Mouse (Mus musculus): ENCODE measurements at regions not wholly inside any gene's neighbourhood (a gene's known extent, or its start where the extent isn't known, plus 50 kb on each side); places are given as distances from the start of the nearest gene placed in this dataset.

DNA sequence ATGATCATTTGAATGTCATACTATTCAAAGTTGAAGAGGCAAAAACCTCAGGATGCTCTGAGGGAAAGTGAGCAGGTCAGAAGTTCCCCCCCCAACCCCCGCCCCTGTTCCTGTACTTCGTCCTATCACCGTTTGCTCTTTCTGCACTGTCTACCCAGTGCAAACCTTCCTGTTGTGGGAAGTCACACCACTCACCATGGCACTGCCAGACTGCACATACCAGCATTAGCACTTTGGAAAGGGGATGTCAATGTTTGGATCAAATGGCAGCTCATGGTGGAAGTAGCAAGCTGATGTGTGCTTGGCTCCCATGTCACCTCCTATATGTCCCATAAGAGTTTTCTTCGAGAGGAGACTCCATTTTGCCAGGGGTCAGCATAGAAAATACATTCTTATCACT is 543.2 kb downstream of the Rnf144a start:
- in situ Hi-C loops (cut with MboI; ENCODE audit: low sequenced_read_pairs in 2 of 2, unreplicated experiment in 2 of 2) = no loop called here
- Histone ChIP-seq H3K4me1 (ENCODE audit: control insufficient read depth in 2 of 2, insufficient read depth in 2 of 2, low read length in 2 of 2, poor library complexity in 1 of 2) (no peaks in the 10 kb centered on the region), H3K4me3 (ENCODE audit: insufficient read depth in 1 of 2, low read depth in 1 of 2, low read length in 2 of 2, poor library complexity in 1 of 2, severe bottlenecking in 1 of 2) (no peak overlapping the region), H3K9ac (ENCODE audit: insufficient read depth, low read depth, low read length, poor library complexity, severe bottlenecking) (no peak overlapping the region), H3K27ac (ENCODE audit: insufficient read depth, low read depth, low read length, poor library complexity, severe bottlenecking) (no peak overlapping the region), H3K9me3 (ENCODE audit: control insufficient read depth, insufficient read depth, low read depth, low read length) (no peaks in the 10 kb centered on the region), H3K36me3 (ENCODE audit: control insufficient read depth, insufficient read depth, low read length, poor library complexity, severe bottlenecking) (no peaks in the 10 kb centered on the region)
- no peak for TF ChIP-seq MAFK (IDR thresholded peaks at IDR 0.05; ENCODE audit: insufficient read depth, low read depth, low read length)
- no peak for TF ChIP-seq HCFC1 (IDR thresholded peaks at IDR 0.05; ENCODE audit: borderline replicate concordance, insufficient read depth, low read length)
- TF ChIP-seq CHD2 (IDR thresholded peaks at IDR 0.05; ENCODE audit: low read depth, low read length) = no peak
- no peak for TF ChIP-seq ZNF384 (IDR thresholded peaks at IDR 0.05; ENCODE audit: low read depth, low read length)
- no peak for TF ChIP-seq ZC3H11A (IDR thresholded peaks at IDR 0.05; ENCODE audit: borderline replicate concordance, low read depth, low read length)
- no peak for DNase-seq (ENCODE audit: low read depth, low spot score)

DNA sequence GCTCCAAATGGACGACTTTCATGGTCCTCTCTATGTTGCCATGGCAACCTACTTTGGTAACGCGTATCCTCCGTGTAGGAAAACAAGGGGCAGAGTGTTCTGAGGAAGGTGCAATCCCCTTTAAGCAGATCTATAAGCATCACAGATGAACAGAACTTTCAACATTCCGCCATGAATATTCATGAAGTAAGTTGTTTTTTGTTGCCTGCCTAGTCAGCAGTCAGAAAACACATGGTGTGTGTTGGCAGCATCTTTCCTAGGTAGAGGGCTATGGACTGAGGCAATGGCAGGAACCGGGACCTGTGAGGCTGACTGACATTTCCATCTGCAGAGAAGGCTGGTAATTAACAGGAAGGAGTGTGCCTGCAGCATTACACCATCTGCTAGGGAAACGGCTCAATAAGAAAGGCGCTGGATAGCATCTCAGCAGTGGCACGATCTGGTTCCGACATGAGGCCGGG is 544.0 kb downstream of the Rnf144a start:
- DNase-seq (ENCODE audit: low read depth, low spot score) = no peak
- Histone ChIP-seq H3K4me3 (ENCODE audit: insufficient read depth in 1 of 2, low read depth in 1 of 2, low read length in 2 of 2, poor library complexity in 1 of 2, severe bottlenecking in 1 of 2) (no peak overlapping the region), H3K4me1 (ENCODE audit: control insufficient read depth in 2 of 2, insufficient read depth in 2 of 2, low read length in 2 of 2, poor library complexity in 1 of 2) (no peaks in the 10 kb centered on the region)

GRCm38 (mm10) chr12:25869846-25870245 is 545.2 kb downstream of the Rnf144a start:
- no peak for DNase-seq (ENCODE audit: low read depth, low spot score)
- in situ Hi-C loops (cut with MboI; ENCODE audit: low sequenced_read_pairs in 2 of 2, unreplicated experiment in 2 of 2) = loop anchor here in 1 of 2 experiments (10.0 kb wide), 1 partner anchor 205 kb away; no protein-coding TSS in a partner anchor
- H3K9ac ChIP-seq (ENCODE audit: insufficient read depth, low read depth, low read length, poor library complexity, severe bottlenecking) = no peak overlapping the region
- H3K36me3 ChIP-seq (ENCODE audit: control insufficient read depth, insufficient read depth, low read length, poor library complexity, severe bottlenecking) = no peaks in the 10 kb centered on the region
- H3K27ac ChIP-seq (ENCODE audit: insufficient read depth, low read depth, low read length, poor library complexity, severe bottlenecking) = no peak overlapping the region
- no peaks in the 10 kb centered on the region for H3K4me1 ChIP-seq (ENCODE audit: control insufficient read depth in 2 of 2, insufficient read depth in 2 of 2, low read length in 2 of 2, poor library complexity in 1 of 2)
- no peaks in the 10 kb centered on the region for H3K9me3 ChIP-seq (ENCODE audit: control insufficient read depth, insufficient read depth, low read depth, low read length)
- H3K4me3 ChIP-seq (ENCODE audit: insufficient read depth in 1 of 2, low read depth in 1 of 2, low read length in 2 of 2, poor library complexity in 1 of 2, severe bottlenecking in 1 of 2) = no peak overlapping the region
- no peak for TF ChIP-seq MAFK (IDR thresholded peaks at IDR 0.05; ENCODE audit: insufficient read depth, low read depth, low read length)

More for the DNA sequence above, 544.0 kb downstream of the Rnf144a start:
- no peak overlapping the region for H3K9ac ChIP-seq (ENCODE audit: insufficient read depth, low read depth, low read length, poor library complexity, severe bottlenecking)
- TF ChIP-seq ZNF384 (IDR thresholded peaks at IDR 0.05; ENCODE audit: low read depth, low read length) = no peak
- no peak overlapping the region for H3K27ac ChIP-seq (ENCODE audit: insufficient read depth, low read depth, low read length, poor library complexity, severe bottlenecking)
- H3K9me3 ChIP-seq (ENCODE audit: control insufficient read depth, insufficient read depth, low read depth, low read length) = no peaks in the 10 kb centered on the region
- in situ Hi-C loops (cut with MboI; ENCODE audit: low sequenced_read_pairs in 2 of 2, unreplicated experiment in 2 of 2) = no loop called here
- no peaks in the 10 kb centered on the region for H3K36me3 ChIP-seq (ENCODE audit: control insufficient read depth, insufficient read depth, low read length, poor library complexity, severe bottlenecking)

- no peak overlapping the region for H3K9ac ChIP-seq (ENCODE audit: insufficient read depth, low read depth, low read length, poor library complexity, severe bottlenecking)
- H3K4me1 ChIP-seq (ENCODE audit: control insufficient read depth in 2 of 2, insufficient read depth in 2 of 2, low read length in 2 of 2, poor library complexity in 1 of 2) = no peaks in the 10 kb centered on the region
- DNase-seq (ENCODE audit: low read depth, low spot score) = no peak
- H3K9me3 ChIP-seq (ENCODE audit: control insufficient read depth, insufficient read depth, low read depth, low read length) = no peaks in the 10 kb centered on the region
- H3K4me3 ChIP-seq (ENCODE audit: insufficient read depth in 1 of 2, low read depth in 1 of 2, low read length in 2 of 2, poor library complexity in 1 of 2, severe bottlenecking in 1 of 2) = no peak overlapping the region
- H3K27ac ChIP-seq (ENCODE audit: insufficient read depth, low read depth, low read length, poor library complexity, severe bottlenecking) = no peak overlapping the region
- TF ChIP-seq MAFK (IDR thresholded peaks at IDR 0.05; ENCODE audit: insufficient read depth, low read depth, low read length) = no peak
- no peak for TF ChIP-seq ZNF384 (IDR thresholded peaks at IDR 0.05; ENCODE audit: low read depth, low read length)
- no peak for TF ChIP-seq HCFC1 (IDR thresholded peaks at IDR 0.05; ENCODE audit: borderline replicate concordance, insufficient read depth, low read length)
- no peak for TF ChIP-seq ZC3H11A (IDR thresholded peaks at IDR 0.05; ENCODE audit: borderline replicate concordance, low read depth, low read length)
- TF ChIP-seq CHD2 (IDR thresholded peaks at IDR 0.05; ENCODE audit: low read depth, low read length) = no peak
- no peaks in the 10 kb centered on the region for H3K36me3 ChIP-seq (ENCODE audit: control insufficient read depth, insufficient read depth, low read length, poor library complexity, severe bottlenecking)
- in situ Hi-C loops (cut with MboI; ENCODE audit: low sequenced_read_pairs in 2 of 2, unreplicated experiment in 2 of 2) = loop anchor here in 1 of 2 experiments (10.0 kb wide), 1 partner anchor 210 kb away; no protein-coding TSS in a partner anchor
Measured at GRCm38 (mm10) chr12:25865063-25865462, 550.0 kb downstream of the Rnf144a start.

DNA sequence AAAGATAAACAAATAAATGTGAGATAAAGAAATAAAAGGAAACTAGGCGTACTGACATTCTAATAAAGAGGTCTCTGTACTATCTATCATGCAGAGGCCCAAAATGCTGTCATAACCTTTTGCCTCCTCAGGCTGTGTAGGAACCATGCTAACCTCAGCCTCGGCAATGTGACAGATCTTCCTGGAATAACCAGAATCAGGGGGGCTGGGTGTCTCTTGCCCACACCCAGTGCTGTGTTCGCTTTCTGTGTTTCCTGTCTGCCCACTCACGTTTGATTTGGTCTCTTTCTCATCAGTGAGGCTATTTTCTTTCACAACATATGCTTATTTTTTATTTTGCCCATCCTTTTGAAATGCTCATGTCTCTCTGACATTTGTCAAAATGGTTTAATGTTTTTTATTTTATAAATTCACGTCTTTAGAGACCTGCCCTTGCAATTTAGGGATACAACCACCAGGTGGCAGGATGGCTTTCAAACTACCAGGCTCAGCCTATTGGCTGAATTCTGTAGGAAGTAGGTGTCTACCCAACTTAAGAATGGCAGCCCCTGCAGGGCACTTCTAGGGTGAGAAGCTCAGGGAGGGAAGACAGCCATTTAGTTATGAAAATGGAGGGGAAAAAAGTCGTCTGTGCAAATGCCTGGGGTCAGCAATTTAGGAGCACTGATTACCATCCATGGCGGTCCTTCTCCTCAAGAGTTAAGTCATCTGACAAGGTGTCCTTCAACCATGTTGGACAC is 550.8 kb downstream of the Rnf144a start:
- no peak overlapping the region for H3K9ac ChIP-seq (ENCODE audit: insufficient read depth, low read depth, low read length, poor library complexity, severe bottlenecking)
- no peaks in the 10 kb centered on the region for H3K9me3 ChIP-seq (ENCODE audit: control insufficient read depth, insufficient read depth, low read depth, low read length)
- H3K27ac ChIP-seq (ENCODE audit: insufficient read depth, low read depth, low read length, poor library complexity, severe bottlenecking) = no peak overlapping the region
- H3K36me3 ChIP-seq (ENCODE audit: control insufficient read depth, insufficient read depth, low read length, poor library complexity, severe bottlenecking) = no peaks in the 10 kb centered on the region
- DNase-seq (ENCODE audit: low read depth, low spot score) = peak; percentile 28
- in situ Hi-C loops (cut with MboI; ENCODE audit: low sequenced_read_pairs in 2 of 2, unreplicated experiment in 2 of 2) = loop anchor here in 1 of 2 experiments (10.0 kb wide), 1 partner anchor 211 kb away; no protein-coding TSS in a partner anchor
- no peak overlapping the region for H3K4me3 ChIP-seq (ENCODE audit: insufficient read depth in 1 of 2, low read depth in 1 of 2, low read length in 2 of 2, poor library complexity in 1 of 2, severe bottlenecking in 1 of 2)
- TF ChIP-seq ZC3H11A (IDR thresholded peaks at IDR 0.05; ENCODE audit: borderline replicate concordance, low read depth, low read length) (0 out of 2 replicates have a peak, but pooled peaks have one; percentile 18), CHD2 (IDR thresholded peaks at IDR 0.05; ENCODE audit: low read depth, low read length) (no peak), HCFC1 (IDR thresholded peaks at IDR 0.05; ENCODE audit: borderline replicate concordance, insufficient read depth, low read length) (no peak), ZNF384 (IDR thresholded peaks at IDR 0.05; ENCODE audit: low read depth, low read length) (no peak), MAFK (IDR thresholded peaks at IDR 0.05; ENCODE audit: insufficient read depth, low read depth, low read length) (0 out of 2 replicates have a peak, but pooled peaks have one; percentile 3)
- H3K4me1 ChIP-seq (ENCODE audit: control insufficient read depth in 2 of 2, insufficient read depth in 2 of 2, low read length in 2 of 2, poor library complexity in 1 of 2) = no peaks in the 10 kb centered on the region
